Mouse (Mus musculus) erythroblast, adult 5-6 weeks (primary cell): ENCODE results near the gene Srpk2. TPM values are rescaled to one million over a fixed set of nuclear protein-coding genes. Genes with fewer than 3 reads are reported as not detected.

Experiments used
- ATAC-seq: replicated peaks from 2 replicates; pipeline ENCODE4 v1.8.0; 2016; ENCODE audit warnings: moderate number of reproducible peaks, mild to moderate bottlenecking, moderate TSS enrichment, inconsistent platforms; ENCODE audit not compliant: poor library complexity, low FRiP score, severe bottlenecking
- total RNA-seq, 2 experiments: library from RNA; stranded (forward) in 1 of 2; stranded (reverse) in 1 of 2; fragments of 150-400 nt in 1 of 2; fragments of 200-764, 138-1000 nt in 1 of 2; gene quantifications; 2 replicates each; pipeline versions ENCODE4 v1.2.3 to v1.2.4; 2015 to 2017; ENCODE audit warnings: low replicate concordance in 2 of 2

Srpk2 gene
- total RNA-seq, 2 experiments from 2014 or later, result 15.2 to 18.7 TPM

DNA sequence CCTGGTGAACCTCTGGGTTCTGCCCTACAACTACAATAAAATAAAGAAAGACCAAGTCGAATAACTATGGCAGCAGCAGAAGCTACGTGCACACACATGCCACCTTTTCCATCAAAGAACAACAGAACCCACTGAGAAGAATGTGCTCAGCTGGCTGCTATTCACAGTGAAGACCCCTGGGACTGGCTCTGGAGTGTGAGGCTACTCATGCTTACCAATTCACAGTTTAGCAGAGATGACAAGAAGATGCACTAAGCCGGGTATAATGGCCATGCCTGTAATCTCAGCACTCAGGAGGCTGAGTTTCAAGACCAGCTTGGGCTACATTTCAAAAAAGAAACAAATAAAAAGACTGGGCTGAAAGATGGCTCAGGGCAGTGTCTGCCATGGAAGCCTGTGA lies 167.5 kb downstream of the Srpk2 start:
- ATAC-seq, result no peak

DNA sequence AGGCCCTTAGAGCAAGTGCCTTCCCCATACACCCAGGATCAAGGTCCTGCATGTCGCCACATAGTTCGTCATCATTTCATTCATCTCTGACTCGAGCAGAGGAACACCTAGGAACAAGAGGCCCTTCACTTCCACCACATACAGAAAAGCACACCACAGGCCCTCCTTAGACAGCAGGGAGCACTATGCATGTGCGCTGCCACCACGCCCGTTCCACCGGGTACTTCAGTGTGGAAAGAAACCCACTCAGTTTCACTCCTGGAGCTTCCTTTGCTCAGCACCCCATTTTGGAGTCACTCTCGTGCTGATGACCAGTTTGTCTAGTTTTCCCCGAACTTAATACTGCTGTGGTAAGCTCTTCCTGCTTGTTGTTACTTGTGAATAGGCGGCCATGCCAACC lies 169.4 kb downstream of the Srpk2 start:
- ATAC-seq, result no peak

DNA sequence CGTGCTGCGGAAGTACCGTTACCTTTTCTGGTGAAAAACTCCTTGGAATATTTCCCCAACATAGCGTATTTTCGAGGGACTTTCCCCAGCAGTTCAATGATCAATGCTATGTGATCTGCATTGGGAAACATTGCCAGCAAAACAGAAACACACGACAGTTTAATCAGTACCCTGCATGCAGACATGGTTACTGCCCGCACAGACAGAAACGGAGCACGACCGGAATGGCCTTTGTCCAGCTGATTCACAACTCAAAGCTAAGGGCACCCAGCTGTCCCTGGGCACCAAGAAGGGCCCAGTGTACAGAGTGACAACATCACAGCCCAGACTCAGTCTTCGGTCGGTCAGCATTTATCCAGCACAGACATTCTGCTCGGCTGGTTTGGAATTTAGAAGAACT lies 170.9 kb downstream of the Srpk2 start:
- ATAC-seq, result no peak

DNA sequence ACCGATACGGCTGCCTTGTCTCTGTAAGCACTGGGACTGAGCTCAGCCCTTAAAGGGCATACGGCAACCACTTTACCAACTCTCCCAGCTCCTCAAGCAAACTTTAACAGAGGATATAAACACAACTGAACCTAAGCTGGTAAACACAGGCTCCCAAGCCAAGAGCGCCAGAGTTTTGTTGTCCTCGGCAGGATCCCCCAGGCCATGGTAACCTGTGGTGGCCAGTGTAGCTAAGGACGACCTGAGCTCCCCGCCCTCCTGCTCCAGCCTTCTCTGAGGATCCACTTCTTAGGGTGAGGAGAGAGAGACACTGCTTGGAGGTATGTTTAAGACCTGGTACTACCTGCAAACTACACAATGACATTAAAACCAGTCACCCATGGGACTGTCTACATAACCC lies 171.9 kb downstream of the Srpk2 start:
- ATAC-seq, result no peak

DNA sequence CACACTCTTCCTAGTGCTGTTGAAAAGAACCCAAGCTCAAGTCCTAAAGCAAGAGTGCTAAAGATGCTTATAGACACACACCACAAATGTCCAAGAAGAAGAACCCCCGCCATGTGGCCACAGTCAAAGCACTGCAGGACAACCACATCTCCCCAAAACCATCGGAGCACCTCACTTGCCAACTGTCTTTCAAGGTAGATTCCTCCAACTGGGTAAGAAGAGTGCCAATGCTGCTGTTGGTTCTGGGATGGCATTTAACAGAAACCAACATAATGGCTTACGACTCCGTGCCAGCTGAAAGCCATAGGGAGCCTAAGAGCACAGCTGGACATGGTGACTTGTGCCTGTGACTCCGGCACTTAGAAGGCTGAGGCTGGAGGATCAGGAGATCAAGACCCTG lies 173.0 kb downstream of the Srpk2 start:
- no peak for ATAC-seq

DNA sequence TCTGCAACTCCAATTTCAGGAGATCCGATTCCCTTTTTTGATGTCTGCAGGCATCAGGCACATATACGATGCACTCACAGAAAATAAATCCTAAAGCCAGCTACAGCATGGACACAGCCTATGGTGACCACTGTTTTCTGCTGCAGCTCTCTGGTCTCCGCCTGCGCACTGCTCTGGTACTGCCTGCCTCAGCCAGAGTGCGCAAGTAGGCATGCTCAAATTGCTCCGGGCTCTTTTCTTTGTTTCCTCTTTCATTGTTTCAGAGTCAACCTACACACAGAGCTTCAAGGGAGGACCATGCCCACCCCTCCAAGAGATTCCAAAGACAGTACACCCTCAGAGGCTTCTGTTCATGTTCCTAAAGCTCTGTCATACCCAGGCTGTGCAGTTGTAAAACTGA lies 175.8 kb downstream of the Srpk2 start:
- ATAC-seq, result no peak

DNA sequence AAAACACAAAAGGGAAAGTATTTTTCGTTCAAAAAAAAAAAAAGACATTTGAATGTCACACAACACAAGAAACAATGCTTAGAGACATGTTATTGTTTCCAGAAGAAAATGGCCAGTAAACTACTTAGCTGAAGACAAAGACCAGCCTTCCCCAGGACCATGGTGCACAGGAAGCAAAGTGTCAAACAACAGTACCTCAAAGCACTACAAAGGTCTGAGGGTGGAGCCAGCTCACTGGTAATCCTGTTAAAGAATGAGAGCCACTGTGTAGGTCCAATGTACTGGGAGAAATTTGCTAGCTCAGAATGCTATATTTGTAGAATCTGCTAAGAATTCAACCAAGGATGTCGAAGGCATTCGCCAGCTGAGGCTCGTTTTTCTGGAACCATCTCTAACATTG lies 177.2 kb downstream of the Srpk2 start:
- ATAC-seq, result no peak

DNA sequence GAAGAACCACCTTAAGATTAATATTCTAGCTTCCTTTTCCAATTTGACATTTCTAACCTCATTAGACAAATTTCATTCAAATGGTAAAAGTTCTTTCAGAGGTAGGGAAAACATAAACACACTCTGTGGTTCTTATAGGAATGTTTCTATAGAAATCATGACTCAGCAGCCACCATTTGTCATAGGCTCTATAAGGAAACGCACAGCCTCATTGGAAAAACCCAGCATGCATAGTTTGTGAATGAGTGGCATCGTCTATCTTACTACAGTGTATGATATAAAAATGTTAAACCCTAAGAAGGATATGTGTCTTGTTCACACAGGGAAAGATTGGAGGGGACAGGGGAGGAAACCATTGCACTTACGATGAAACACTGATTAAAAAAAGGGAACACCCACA lies 178.8 kb downstream of the Srpk2 start:
- ATAC-seq, result no peak

DNA sequence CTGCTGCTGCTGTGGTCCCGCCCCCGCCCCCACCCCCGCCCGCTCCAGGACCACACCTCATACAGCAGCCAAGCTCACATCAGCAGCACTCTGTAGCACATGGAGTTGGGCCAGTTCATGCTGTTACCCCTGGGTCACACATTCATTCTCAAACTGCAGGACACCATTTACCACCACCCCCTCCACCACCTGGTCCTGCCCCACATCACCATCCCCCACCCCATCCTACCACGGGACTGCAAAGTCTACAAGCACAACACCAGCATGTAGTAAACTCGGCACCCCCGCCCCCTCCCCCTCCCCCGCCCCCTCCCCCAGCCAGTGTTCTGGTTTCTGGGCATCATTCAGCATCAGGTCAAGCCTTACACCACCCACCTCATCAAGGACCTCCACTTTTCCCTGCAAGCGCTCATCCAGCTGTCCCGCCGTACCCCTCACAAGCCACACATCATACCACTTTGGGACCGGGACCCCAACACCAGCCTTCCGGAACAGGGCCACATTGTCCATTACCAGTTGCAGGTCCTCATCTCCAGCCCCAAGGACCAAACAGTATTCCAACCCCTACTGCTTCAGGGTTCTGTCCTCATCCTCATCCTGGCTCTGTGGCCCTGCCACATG lies 182.0 kb downstream of the Srpk2 start:
- no peak for ATAC-seq

DNA sequence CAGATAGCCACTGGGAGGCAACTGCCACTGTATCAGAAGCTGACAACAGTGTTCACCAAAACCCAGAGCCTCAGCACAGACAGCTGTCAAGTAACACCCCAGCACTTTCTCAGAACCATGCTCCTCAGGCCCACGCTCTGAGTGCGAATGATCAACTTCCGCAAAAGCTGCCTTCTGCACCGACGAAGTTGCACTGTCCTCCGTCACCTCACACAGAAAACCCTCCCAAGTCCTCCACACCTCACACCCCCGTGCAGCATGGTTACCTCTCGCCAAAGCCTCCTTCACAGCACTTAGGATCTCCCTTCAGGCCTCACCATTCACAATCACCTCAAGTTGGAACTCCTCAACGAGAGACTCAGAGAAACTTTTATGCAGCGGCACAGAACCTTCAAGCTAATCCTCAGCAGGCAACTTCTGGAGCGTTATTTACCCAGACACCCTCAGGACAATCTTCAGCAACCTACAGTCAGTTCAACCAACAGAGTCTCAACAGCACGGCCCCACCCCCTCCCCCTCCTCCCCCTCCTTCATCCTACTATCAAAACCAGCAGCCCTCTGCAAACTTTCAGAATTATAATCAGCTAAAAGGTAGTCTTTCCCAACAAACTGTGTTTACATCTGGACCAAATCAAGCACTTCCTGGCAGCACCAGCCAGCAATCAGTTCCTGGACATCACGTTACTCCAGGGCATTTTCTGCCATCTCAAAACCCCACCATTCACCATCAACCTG lies 182.7 kb downstream of the Srpk2 start:
- no peak for ATAC-seq

DNA sequence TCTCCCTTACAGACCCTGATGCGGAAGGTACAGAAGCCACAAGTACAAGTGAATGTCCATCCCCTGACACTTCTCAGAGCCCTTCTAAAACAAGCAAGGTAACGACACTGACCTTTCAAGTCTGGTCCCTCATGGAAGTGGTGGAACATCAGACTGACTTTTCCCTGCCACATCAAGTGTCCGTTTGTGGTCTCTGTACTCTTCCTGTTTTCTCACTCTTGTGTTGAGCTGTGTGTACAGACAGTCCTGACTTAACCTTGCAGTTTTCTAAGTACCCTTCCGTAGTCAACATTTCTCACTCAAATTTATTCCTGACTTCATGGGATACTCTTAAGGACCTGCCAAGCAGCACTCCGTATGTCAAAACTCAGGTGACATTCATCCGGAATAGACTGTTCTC lies 183.7 kb downstream of the Srpk2 start:
- ATAC-seq, result no peak

DNA sequence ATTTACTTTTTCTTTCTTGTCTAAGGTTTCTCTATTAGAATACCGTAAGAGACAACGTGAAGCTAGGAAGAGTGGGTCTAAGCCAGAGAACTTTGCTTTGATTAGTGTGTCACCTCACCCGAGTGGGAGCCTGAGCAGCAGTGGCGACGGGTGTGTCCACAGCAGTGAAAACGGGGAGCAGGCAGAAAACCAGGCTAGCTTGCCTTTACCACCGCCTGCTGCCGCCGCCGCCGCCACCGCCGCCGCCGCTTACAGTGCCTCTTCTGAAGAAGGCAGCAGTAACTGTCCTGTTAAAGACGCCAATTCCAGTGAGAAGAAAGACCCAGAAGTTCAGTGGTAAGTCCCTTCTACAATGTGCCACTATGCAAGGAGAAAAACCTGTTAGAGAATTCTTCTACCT lies 185.2 kb downstream of the Srpk2 start:
- no peak for ATAC-seq

DNA sequence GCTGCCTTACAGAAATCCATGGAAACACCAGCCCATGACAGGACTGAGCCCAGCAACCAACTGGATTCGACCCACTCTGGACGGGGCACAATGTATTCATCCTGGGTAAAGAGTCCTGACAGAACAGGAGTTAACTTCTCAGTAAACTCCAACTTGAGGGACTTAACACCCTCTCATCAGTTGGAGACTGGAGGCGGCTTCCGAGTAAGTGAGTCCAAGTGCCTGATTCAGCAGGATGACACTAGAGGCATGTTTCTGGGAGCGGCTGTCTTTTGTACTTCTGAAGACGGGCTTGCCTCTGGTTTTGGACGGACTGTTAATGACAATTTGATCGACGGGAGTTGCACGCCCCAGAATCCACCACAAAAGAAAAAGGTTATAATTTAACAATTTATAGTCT lies 186.5 kb downstream of the Srpk2 start:
- ATAC-seq, result no peak

DNA sequence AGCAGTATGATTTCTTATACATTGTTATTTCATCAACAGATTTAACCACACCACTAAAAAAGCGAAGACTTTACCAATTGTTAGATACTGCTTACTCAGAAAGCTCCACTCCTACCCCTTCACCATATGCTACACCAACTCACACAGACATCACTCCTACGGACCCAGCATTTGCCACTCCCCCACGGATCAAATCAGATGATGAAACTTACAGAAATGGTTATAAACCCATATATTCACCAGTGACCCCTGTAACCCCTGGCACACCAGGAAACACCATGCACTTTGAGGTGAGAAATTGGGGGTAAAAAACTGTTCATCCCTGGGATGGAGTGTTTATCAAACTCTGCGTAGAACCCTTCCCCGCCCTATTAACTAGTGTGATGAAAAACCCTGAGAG lies 187.5 kb downstream of the Srpk2 start:
- no peak for ATAC-seq

DNA sequence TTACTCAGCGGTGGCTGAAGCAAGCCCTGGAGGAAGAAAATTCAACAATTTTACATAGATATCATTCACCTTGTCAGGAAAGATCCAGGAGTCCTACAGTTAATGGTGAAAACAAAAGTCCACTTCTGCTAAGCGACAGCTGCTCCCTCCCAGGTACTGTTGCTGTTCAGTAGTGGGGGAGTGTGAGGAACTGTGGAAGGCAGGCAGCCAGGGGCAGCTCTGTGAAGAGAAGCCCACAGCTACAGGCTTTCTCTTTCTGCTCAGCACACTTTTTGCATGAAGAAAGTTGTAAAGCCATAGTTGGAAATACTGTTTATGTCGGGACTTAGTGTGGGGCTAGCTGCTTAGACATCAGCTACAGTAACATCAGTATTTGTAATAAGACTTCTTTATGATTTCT lies 188.0 kb downstream of the Srpk2 start:
- no peak for ATAC-seq

DNA sequence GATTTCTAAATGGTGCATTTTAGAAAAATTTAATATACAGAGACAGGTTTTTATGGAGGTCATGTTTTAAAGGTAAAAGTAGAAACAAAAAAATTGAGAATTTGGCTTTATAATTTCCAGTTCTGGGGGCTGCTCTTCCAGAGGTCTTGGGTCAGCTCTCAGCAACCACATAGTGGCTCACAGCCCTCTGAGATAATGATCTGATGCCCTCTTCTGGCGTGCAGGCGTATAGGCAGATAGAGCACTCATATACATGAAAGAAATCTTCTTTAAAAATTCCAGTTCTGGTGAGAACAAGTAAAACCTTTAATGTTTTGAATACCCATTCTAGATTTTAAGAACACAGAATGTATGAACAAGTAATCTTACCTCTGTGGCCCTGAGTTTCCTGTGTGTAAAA lies 193.6 kb downstream of the Srpk2 start:
- no peak; the same call in 1 of the 2 replicates for ATAC-seq

DNA sequence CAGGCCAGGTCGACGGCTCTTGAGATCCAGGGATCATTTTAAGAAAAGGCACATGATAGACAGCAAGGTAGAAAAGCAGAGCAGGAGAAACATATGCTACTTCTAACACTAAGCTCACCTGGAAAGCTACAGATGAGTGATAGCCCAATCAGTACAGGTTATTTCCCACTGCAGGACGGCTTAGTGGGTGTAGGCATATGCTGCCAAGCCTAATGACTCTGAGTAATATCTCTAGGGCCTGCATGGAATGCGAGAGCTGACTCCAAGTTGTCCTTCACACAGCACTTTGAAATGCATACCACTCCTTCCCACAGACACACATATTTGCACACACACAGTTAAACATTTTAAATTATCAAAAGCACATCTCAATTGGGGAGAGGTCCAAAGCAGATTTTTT lies 195.2 kb downstream of the Srpk2 start:
- ATAC-seq, result no peak

DNA sequence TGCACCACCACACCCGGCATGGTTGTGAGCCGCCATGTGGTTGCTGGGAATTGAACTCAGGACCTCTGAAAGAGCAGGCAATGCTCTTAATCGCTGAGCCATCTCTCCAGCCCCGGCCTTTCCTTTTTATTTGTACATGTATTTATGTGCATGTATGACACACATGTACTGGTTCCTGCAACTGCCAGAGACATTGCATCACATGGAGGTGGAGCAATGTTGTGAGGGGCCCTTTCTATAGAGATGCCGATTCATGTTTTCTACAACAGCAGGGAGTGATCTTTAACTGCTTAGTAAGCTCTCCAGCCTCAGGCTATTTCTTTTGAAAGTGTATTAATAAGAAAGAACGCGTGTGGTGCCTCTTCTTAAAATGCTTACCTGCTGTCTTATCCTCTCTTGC lies 200.6 kb downstream of the Srpk2 start:
- no peak for ATAC-seq

DNA sequence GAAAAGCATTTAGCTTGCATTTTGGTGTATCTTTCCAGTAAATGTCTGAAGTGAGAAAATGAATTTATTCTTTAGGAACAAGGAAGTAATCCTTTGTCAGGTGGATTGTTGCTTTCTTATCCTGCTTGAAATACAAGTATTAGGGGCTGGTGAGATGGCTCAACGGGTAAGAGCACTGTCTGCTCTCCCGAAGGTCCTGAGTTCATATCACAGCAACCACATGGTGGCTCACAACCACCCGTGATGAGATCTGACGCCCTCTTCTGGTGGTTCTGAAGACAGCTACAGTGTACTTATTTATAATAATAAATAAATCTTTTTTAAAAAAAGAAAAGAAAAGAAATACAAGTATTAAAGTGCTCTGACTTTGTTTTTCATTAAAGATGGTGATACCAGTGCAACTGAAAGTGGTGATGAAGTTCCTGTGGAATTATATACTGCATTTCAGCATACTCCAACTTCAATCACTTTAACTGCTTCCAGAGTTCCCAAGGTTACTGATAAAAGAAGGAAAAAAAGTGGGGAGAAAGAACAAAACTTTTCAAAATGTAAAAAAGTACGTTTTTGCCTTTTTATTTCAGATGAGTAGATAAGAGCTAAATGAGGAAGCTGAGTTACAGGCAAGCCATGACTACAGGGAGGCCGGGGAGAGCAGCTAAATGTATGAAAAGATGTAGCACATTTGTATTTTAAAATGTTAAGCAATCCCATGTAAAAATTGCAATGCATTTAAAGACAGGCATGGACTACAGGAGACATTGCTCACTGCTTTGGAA lies 211.1 kb downstream of the Srpk2 start:
- no peak for ATAC-seq

DNA sequence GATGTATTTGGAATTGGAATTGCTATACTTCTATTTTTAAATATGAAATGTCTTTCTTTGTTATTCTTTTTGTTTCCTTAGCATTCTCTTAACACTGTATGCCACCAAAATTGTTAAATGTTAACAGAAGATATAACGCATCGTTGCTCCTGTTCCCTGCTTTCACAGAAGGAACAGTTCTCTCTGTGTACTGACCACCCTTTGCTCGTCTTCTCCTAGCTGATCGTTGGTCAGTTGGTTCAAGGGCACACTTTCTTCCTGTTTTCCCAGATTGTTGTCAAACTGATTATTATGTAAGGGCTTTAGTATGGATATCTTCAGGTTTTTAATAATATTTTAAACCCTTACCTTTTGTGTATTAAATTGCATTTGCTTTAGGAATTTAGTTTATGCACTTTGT lies 217.9 kb downstream of the Srpk2 start:
- no peak for ATAC-seq

DNA sequence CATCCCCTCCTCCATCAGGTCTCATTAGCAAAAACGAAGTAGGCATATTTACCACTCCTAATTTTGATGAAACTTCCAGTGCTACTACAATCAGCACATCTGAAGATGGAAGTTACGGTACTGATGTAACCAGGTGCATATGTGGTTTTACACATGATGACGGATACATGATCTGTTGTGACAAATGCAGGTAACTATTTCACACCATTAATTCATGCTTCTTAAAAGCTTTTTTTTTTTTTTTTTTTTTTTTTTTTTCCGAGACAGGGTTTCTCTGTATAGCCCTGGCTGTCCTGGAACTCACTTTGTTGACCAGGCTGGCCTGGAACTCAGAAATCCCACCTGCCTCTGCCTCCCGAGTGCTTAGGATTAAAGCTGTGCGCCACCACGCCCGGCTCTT lies 219.7 kb downstream of the Srpk2 start:
- ATAC-seq, result no peak
